Mouse (Mus musculus) intestine, embryonic 15.5 days (tissue): Measurements from ENCODE around the gene Qrfp. TPM values are rescaled to one million over a fixed set of nuclear protein-coding genes. Genes with fewer than 3 reads are reported as not detected.
A peak's percentile ranks its signal among the peaks of the same experiment; 100 is the strongest.

Experiments used
- ATAC-seq: fragments of 200-750 bp; cut with Nextera tagmentation; 2 replicates; pipeline ENCODE4 v1.8.0; 2017; ENCODE audit warnings: moderate TSS enrichment, moderate library complexity
- H3K27ac ChIP-seq: fragments of 300-500 bp; sonication (generic); 2 replicates; pipeline ENCODE4 v1.5.1; 2015; ENCODE audit warnings: mild to moderate bottlenecking, inconsistent platforms
- H3K27me3 ChIP-seq: fragments of 300-500 bp; sonication (generic); replicated peaks from 2 replicates; pipeline ENCODE4 v1.6.1; 2015; ENCODE audit warnings: inconsistent platforms
- H3K36me3 ChIP-seq: fragments of 300-500 bp; sonication (generic); 2 replicates; pipeline ENCODE4 v1.6.1; 2015; ENCODE audit warnings: inconsistent platforms
- H3K4me1 ChIP-seq: fragments of 300-500 bp; sonication (generic); replicated peaks from 2 replicates; pipeline ENCODE4 v1.6.1; 2015; ENCODE audit warnings: inconsistent platforms
- H3K4me2 ChIP-seq: fragments of 300-500 bp; sonication (generic); replicated peaks from 2 replicates; pipeline ENCODE4 v1.6.1; 2015; ENCODE audit warnings: mild to moderate bottlenecking, inconsistent platforms
- H3K4me3 ChIP-seq: fragments of 300-500 bp; sonication (generic); replicated peaks from 2 replicates; pipeline ENCODE4 v1.5.1; 2015; ENCODE audit warnings: inconsistent platforms
- H3K9ac ChIP-seq: fragments of 300-500 bp; sonication (generic); 2 replicates; pipeline ENCODE4 v1.6.1; 2015; ENCODE audit warnings: inconsistent platforms
- H3K9me3 ChIP-seq: fragments of 300-500 bp; sonication (generic); 2 replicates; pipeline ENCODE4 v1.6.1; 2016; ENCODE audit warnings: inconsistent platforms
- WGBS: fragments of 180-500 bp; shearing (Covaris S2); methylation state at CpG from one replicate; pipeline ENCODE4 v1.1.7; 2015; 5-methylcytosine and 5-hydroxymethylcytosine counted together
- polyA plus RNA-seq: library from polyadenylated mRNA; unstranded; fragments of >200 nt; fragmentation: Nextera tagmentation; extraction: Ambion mirVana; gene quantifications from 2 replicates; pipeline ENCODE4 v1.2.1, GENCODE M21; 2015

The Qrfp gene
- 0.05 TPM in 2 replicates for polyA plus RNA-seq

DNA sequence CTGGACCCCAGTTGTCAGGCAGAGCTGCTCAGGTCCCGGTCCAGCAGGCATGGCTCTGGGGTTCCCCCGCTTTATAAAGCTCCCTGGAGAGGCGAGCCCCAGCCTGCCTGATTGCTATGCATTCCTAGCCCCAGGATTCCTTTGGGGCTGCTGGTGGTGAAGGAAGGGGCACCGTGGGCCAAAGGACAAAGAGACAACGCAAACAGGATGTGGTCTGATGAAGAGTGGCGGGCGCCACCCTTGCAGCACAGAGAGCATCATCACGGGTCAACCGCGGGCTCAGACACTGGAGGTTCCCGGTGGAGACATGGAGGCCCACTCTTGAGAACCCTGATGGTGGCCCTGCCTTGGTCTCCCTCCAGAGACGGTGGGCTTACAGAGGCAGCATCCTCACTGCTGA, at the start of gene Qrfp:
TSS of gene Qrfp (minus strand) at position 137 of the 400 bp plus-strand sequence.
- no peaks in the 10 kb centered on the region for H3K9me3 ChIP-seq
- H3K4me2 ChIP-seq: no peak within 1 kb of the TSS
- 0 out of 2 replicates have a peak, but pooled peaks cover 3% of the 10 kb centered on the region for H3K27me3 ChIP-seq
- no peak within 1 kb of the TSS for H3K27ac ChIP-seq
- H3K4me1 ChIP-seq: peaks cover 4% of the 10 kb centered on the region; the same call in 1 of the 2 replicates
- whole genome bisulfite sequencing: 57% methylated on average over 12 of the region's 12 CpGs
- 0 out of 2 replicates have a peak within 1 kb of the TSS, but pooled peaks have one; percentile 10 for H3K9ac ChIP-seq
- no peak within 1 kb of the TSS for H3K4me3 ChIP-seq
- no peak for ATAC-seq
- no peaks in the 10 kb centered on the region for H3K36me3 ChIP-seq

DNA sequence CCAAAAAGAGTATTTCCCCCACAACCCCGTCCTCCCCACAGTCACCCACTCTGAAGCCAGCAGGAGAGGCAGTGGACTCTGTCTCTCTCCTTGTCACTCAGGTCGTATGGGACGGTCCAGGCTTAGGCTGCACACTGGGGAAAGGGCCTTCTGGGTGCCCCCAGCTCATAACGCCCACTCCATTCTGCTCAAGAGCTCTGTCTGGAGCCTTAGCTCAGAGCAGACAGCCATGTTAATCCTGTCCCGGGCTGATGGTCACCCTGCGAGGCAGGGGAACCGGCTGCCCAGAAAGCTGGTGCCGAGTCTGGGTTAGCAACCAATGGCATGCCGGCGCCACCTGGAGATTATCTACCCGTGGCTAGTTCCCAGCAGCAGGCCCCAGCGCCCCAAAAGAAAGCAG, 48.1 kb upstream of the Qrfp start:
- Histone ChIP-seq H3K4me1 (peaks cover 11% of the 10 kb centered on the region), H3K36me3 (no peaks in the 10 kb centered on the region), H3K9ac (no peak overlapping the region), H3K4me3 (no peak overlapping the region), H3K27me3 (peaks cover 6% of the 10 kb centered on the region; the same call in 1 of the 2 replicates), H3K9me3 (no peaks in the 10 kb centered on the region), H3K27ac (no peak overlapping the region), H3K4me2 (no peak overlapping the region)
- no peak for ATAC-seq
- WGBS: 31% methylated on average over 12 of the region's 12 CpGs

DNA sequence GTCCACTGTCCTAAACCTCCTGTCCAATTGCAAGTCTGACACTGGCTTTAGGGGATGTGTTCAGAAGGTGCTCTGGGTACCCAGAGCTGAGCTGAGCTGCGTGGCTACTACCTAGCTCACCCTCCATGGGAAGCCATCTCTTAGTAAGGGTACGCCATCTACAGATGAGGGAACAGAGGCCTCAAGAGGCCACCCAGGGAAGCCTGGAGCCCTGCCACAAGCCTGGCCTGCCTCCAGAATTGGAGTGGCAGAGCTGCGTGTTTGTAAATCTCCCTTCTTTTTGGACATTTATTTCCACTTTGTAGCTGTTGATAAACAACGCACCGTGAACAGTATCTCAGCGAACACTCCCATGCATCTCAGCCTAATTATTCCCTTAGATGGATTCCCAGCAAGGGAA, 46.8 kb upstream of the Qrfp start:
- peaks cover 6% of the 10 kb centered on the region; the same call in 1 of the 2 replicates for H3K27me3 ChIP-seq
- WGBS: 62% methylated on average over 6 of the region's 6 CpGs
- H3K9me3 ChIP-seq: no peaks in the 10 kb centered on the region
- H3K27ac ChIP-seq: no peak overlapping the region
- peaks cover 11% of the 10 kb centered on the region for H3K4me1 ChIP-seq
- H3K36me3 ChIP-seq: no peaks in the 10 kb centered on the region
- no peak overlapping the region for H3K4me3 ChIP-seq
- no peak overlapping the region for H3K4me2 ChIP-seq
- ATAC-seq: no peak
- no peak overlapping the region for H3K9ac ChIP-seq

DNA sequence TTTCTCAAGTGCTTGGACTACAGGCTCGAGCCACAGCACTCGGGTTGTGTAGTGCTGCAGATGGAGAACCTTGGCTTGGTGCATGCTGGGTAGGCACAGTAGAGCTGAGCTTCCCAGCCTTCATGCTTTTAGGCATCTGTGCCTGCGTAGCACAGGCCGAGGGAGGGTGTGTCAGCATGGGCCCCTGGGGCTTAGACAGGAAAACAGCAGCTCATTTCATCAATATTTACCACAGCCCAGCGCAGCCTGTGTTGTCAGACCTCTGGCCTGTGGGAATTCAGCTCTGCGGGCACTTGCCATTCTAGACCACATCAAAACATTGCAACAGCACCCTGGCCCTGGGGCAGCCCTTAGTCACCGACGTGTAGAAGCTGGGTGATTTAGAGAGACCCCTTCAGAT, 45.6 kb upstream of the Qrfp start:
- Histone ChIP-seq H3K9ac (no peak overlapping the region), H3K27ac (no peak overlapping the region), H3K4me3 (no peak overlapping the region), H3K36me3 (no peaks in the 10 kb centered on the region), H3K27me3 (peaks cover 6% of the 10 kb centered on the region; the same call in 1 of the 2 replicates), H3K4me1 (peaks cover 15% of the 10 kb centered on the region), H3K9me3 (no peaks in the 10 kb centered on the region), H3K4me2 (no peak overlapping the region)
- WGBS: 74% methylated on average over 8 of the region's 8 CpGs
- ATAC-seq: no peak

DNA sequence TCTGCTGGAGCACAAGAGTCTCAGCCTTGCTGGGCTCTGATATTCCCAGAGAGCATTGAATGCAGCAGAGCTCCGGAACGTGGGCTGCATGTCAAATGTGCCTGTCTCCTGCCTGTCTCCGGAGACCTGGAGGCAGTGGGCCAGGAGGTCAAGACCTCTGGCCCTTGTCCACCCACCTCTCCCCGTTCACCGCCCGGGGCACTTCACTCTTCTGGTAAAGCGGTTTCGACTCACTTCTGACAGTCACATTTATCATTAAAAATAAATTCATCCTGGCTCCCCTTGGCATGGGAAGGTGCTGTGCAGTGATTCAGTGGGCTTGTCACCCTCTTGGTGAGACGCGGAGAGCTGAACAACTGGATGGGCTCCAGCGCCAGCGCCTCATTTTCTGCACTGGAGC, 39.8 kb upstream of the Qrfp start:
- Histone ChIP-seq H3K4me3 (no peak overlapping the region), H3K4me1 (peaks cover 26% of the 10 kb centered on the region), H3K9ac (no peak overlapping the region), H3K27me3 (peaks cover 23% of the 10 kb centered on the region), H3K9me3 (no peaks in the 10 kb centered on the region), H3K36me3 (no peaks in the 10 kb centered on the region), H3K4me2 (no peak overlapping the region), H3K27ac (no peak overlapping the region)
- no peak for ATAC-seq
- 36% methylated on average over 12 of the region's 12 CpGs for WGBS

DNA sequence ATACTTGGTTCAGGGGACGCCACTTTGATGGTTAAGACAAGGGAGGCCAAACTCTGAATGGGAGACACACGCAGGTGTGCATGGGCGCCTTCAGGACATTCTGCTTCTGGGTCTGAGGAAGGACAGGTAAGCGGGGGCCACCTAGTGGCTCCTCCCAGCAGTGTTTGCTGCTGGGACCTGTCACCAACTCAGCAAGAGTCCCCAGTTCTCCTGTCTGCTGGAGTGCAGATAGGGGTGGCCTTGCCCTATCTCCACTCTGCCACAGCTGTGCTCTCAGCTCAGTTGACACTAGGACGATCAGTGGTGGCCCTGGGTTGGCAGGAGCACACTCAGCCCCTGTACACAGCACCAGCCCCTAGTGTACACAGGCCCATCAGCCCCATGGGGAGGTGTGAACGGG, 37.5 kb upstream of the Qrfp start:
- Histone ChIP-seq H3K4me3 (no peak overlapping the region), H3K27ac (no peak overlapping the region), H3K4me2 (no peak overlapping the region), H3K9ac (no peak overlapping the region), H3K27me3 (peaks cover 43% of the 10 kb centered on the region), H3K36me3 (no peaks in the 10 kb centered on the region), H3K4me1 (peaks cover 21% of the 10 kb centered on the region), H3K9me3 (no peaks in the 10 kb centered on the region)
- peak; percentile 51 for ATAC-seq
- 14% methylated on average over 6 of the region's 6 CpGs for WGBS

DNA sequence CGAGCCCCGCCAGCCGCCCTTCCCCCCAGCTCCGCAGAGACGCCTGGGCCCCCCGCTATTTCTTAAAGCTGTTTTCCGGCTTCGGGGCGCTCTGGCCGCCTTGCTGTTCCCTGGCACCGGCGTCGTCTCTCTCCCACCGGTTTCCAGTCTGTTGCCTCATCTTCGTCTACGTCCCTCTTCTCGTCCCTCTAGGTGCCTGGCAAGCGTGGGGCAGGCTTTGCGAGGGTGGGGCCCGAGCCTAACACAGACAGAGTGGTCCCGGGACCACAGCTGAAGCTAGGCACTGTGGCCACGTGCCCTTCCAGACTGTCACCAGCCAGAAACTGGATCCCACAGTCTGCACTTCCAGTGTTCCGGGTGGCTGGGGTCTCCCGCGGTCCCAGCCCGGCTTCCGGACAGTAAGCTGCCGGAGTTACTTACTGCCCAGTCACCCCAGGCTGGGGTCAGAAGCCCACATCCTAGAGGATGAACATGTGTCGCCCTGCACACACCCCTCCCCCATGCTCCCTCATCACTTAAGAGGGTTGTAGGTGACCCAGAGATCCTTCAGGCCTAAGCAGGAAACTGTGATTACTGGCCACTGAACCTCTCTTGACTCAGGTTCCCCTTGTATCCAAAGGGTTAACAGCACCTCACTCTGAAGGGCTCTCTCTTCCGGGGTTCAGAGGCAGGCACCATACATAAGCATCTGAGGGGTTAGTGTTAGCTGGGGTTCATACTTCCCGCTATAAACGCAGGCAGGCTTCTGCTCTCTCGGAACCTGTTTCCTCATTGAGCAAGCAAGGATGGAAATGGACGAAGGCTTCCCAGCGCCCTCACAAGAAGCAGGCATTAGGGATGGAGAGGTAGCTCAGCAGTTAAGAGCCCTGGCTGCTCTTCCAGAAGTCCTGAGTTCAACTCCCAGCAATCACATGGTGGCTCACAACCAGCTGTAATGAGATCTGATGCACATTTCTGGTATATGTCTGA, 36.6 kb upstream of the Qrfp start:
- H3K4me1 ChIP-seq: peaks cover 21% of the 10 kb centered on the region
- no peak for ATAC-seq
- peak overlapping the region; percentile 29 for H3K9ac ChIP-seq
- peak overlapping the region; percentile 95 for H3K4me2 ChIP-seq
- no peaks in the 10 kb centered on the region for H3K9me3 ChIP-seq
- WGBS: 4% methylated on average over 35 of the region's 35 CpGs
- H3K4me3 ChIP-seq: peak overlapping the region; percentile 47
- no peaks in the 10 kb centered on the region for H3K36me3 ChIP-seq
- H3K27ac ChIP-seq: no peak overlapping the region
- H3K27me3 ChIP-seq: peaks cover 43% of the 10 kb centered on the region

DNA sequence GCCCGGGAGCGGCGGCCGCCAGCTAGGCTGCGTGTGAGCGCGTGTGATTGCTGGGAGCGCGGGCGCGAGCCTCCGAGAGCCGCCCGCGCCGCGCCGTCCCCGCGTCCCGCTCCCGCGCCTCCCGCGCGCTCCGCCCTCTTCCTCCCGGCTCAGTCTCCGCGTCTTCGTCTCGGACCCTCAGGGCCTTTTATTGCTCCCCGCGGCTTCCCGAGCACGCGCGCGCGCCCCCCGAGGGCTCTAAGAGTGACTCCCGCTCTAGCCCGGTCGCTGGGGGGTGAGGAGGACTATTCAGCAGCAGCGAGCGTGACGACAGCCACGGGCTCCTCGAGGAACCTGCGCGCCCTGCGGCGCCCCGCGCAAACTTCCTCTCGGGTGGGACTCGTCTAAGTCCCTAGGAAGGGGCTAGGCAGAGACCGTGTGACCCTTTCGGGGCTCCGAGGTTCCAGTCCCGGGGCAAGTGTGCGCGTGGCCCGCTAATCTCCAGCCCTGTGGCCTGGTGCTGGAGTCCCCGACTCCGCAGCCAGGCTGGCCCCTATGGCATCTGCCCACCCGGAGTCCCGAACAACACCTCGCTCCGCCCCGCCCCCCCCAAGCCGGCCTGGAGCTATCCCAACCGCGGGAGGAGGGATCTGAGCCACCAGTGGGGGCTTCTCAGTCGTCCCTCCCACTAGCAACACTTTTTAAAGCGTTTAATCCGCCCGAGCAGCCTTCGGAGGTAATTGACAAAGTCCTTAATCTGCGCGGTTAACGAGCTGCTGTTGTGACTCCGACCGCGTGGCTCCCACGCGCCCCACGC, 35.7 kb upstream of the Qrfp start, which contains the start of gene Fibcd1:
TSS of gene Fibcd1 (minus strand) at position 110 of the 796 bp plus-strand sequence.
- Histone ChIP-seq H3K27me3 (peaks cover 43% of the 10 kb centered on the region), H3K36me3 (no peaks in the 10 kb centered on the region), H3K4me1 (peaks cover 17% of the 10 kb centered on the region), H3K9ac (peak within 1 kb of the TSS; percentile 29), H3K27ac (no peak within 1 kb of the TSS), H3K9me3 (no peaks in the 10 kb centered on the region), H3K4me2 (peak within 1 kb of the TSS; percentile 95), H3K4me3 (peak within 1 kb of the TSS; percentile 47)
- under 1% methylated on average over 84 of the region's 88 CpGs for WGBS
- ATAC-seq: peak; percentile 44; the same call in 1 of the 2 replicates

DNA sequence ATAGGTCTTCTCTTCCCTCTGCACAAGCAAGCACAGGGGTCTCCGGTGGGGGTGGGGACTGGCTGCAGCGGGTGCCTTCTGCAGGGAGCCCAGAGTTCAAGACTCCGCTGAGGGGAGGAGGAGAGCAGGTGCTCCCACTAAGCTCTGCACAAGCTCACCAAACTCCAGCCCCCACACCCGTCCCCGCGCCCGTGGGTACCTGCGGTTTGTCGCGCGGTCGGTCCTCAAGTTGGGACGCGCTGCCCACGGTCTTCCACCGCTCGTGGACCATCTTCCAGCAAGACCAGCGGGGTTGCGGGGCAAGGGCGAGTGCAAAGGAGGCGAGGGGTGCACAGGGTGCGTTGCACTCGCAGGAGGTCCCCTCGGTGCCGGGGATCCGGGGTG, 35.1 kb upstream of the Qrfp start:
- Histone ChIP-seq H3K36me3 (no peaks in the 10 kb centered on the region), H3K4me1 (peaks cover 17% of the 10 kb centered on the region), H3K4me2 (peak overlapping the region; percentile 95), H3K27me3 (peaks cover 43% of the 10 kb centered on the region), H3K9ac (peak overlapping the region; percentile 29), H3K4me3 (peak overlapping the region; percentile 47), H3K9me3 (no peaks in the 10 kb centered on the region), H3K27ac (no peak overlapping the region)
- 2% methylated on average over 26 of the region's 26 CpGs for WGBS
- 0 out of 2 replicates have a peak, but pooled peaks have one; percentile 13 for ATAC-seq

DNA sequence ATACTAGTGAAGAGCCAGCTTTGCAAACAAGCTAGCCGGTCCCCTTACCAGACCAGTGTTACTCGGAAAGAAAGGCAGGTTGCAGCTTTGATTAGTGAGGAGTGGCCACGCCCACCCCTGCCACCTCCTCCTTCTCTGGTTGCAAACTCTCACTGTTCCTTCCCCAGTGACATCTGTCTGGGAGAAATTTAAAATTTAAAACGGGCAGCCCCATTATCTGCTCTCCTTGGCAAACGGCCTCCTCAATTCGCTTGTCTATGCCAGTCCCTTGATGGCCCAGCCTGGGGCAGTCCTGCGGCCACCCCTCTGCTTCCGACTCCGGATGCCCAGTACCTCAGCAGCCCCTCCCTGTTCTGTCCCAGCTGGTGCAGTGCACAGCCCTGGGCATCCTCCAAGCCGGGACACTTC, 34.4 kb upstream of the Qrfp start:
- Histone ChIP-seq H3K4me1 (peaks cover 17% of the 10 kb centered on the region), H3K4me2 (no peak overlapping the region; the same call in 1 of the 2 replicates), H3K9ac (no peak overlapping the region), H3K36me3 (no peaks in the 10 kb centered on the region), H3K4me3 (no peak overlapping the region), H3K27me3 (peaks cover 43% of the 10 kb centered on the region), H3K27ac (no peak overlapping the region), H3K9me3 (no peaks in the 10 kb centered on the region)
- WGBS: 7% methylated on average over 10 of the region's 10 CpGs
- 0 out of 2 replicates have a peak, but pooled peaks have one; percentile 21 for ATAC-seq

DNA sequence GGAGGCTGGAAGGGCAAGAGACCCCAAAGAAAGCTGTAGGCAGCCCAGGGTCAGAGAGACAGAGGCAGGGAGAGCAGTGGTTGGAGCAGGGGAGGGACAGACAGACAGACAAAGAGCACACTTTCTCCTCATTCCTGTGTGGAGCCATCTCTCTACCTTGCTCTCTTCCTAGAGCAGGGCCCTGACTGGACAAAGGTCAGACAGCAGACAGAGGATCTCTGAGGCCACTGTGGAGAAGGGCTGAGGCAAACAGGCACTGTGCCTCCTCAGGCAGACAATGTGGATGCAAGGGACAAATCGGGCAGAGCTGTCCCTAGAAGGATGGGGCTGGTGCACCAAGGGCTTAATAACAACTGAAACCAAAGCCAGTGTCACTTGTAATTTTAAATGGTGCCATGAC, 28.5 kb upstream of the Qrfp start:
- H3K27me3 ChIP-seq: peaks cover 8% of the 10 kb centered on the region
- H3K27ac ChIP-seq: no peak overlapping the region
- no peaks in the 10 kb centered on the region for H3K4me1 ChIP-seq
- no peak overlapping the region; the same call in 1 of the 2 replicates for H3K4me2 ChIP-seq
- no peak overlapping the region for H3K4me3 ChIP-seq
- 62% methylated on average over 1 of the region's 1 CpGs for WGBS
- H3K9me3 ChIP-seq: no peaks in the 10 kb centered on the region
- H3K36me3 ChIP-seq: no peaks in the 10 kb centered on the region
- no peak for ATAC-seq
- H3K9ac ChIP-seq: no peak overlapping the region

DNA sequence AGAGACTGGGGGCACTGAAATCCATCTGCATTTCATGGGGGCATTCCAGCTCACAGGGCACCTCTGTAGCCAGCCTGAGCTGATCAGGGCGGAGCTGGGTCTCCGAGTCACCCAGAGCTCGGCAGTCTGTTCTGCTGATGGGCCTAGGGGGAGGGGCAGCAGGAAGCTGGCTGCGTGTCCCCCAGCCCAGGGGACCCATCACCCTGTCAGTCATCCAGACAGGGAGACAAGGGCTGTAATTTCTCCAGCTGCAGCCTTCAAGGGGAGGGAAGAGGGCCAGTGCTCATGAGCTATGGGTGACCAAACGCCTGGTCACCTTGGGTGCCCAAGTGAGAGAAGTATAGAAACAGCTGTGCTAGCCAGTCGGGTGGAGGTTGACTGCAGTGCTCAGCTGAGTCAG, 26.6 kb upstream of the Qrfp start:
- WGBS: 38% methylated on average over 6 of the region's 6 CpGs

More for the DNA sequence above, 26.6 kb upstream of the Qrfp start:
- no peak overlapping the region for H3K4me3 ChIP-seq
- no peak overlapping the region for H3K4me2 ChIP-seq
- no peaks in the 10 kb centered on the region for H3K4me1 ChIP-seq
- ATAC-seq: no peak
- no peaks in the 10 kb centered on the region for H3K36me3 ChIP-seq
- no peaks in the 10 kb centered on the region; the same call in 1 of the 2 replicates for H3K27me3 ChIP-seq
- no peak overlapping the region for H3K9ac ChIP-seq
- no peak overlapping the region for H3K27ac ChIP-seq
- H3K9me3 ChIP-seq: no peaks in the 10 kb centered on the region
